Mouse (Mus musculus): Measurements from ENCODE around the gene Kif6.

The Kif6 gene

GRCm38 (mm10) chr17:49661626-49662025 is 46.7 kb downstream of the Kif6 start:
- no peak for DNase-seq (ENCODE audit: low read depth, low spot score)

GRCm38 (mm10) chr17:49666728-49667127 is 51.8 kb downstream of the Kif6 start:
- DNase-seq (ENCODE audit: low read depth, low spot score): no peak

GRCm38 (mm10) chr17:49668296-49668695 is 53.4 kb downstream of the Kif6 start:
- DNase-seq (ENCODE audit: low read depth, low spot score): no peak

- no peak for DNase-seq (ENCODE audit: low read depth, low spot score)
Observed at GRCm38 (mm10) chr17:49671921-49672339, 57.0 kb downstream of the Kif6 start.

GRCm38 (mm10) chr17:49672421-49672820 is 57.5 kb downstream of the Kif6 start:
- DNase-seq (ENCODE audit: low read depth, low spot score): no peak

- DNase-seq (ENCODE audit: low read depth, low spot score): no peak
Observed at GRCm38 (mm10) chr17:49675629-49676028, 60.7 kb downstream of the Kif6 start.

GRCm38 (mm10) chr17:49681410-49681809 is 66.5 kb downstream of the Kif6 start:
- no peak for DNase-seq (ENCODE audit: low read depth, low spot score)

GRCm38 (mm10) chr17:49684146-49684545 is 69.2 kb downstream of the Kif6 start:
- no peak for DNase-seq (ENCODE audit: low read depth, low spot score)

GRCm38 (mm10) chr17:49690607-49691454 is 75.9 kb downstream of the Kif6 start:
- DNase-seq (ENCODE audit: low read depth, low spot score): no peak

GRCm38 (mm10) chr17:49691455-49691805 is 76.5 kb downstream of the Kif6 start:
- no peak for DNase-seq (ENCODE audit: low read depth, low spot score)

- no peak for DNase-seq (ENCODE audit: low read depth, low spot score)
Observed at GRCm38 (mm10) chr17:49693206-49693605, 78.3 kb downstream of the Kif6 start.

GRCm38 (mm10) chr17:49697220-49697619 is 82.3 kb downstream of the Kif6 start:
- DNase-seq (ENCODE audit: low read depth, low spot score): no peak

GRCm38 (mm10) chr17:49703492-49704249 is 88.7 kb downstream of the Kif6 start:
- DNase-seq (ENCODE audit: low read depth, low spot score): no peak

- DNase-seq (ENCODE audit: low read depth, low spot score): no peak
Observed at GRCm38 (mm10) chr17:49709192-49709591, 94.3 kb downstream of the Kif6 start.

GRCm38 (mm10) chr17:49710101-49710630 is 95.2 kb downstream of the Kif6 start:
- DNase-seq (ENCODE audit: low read depth, low spot score): no peak

- no peak for DNase-seq (ENCODE audit: low read depth, low spot score)
Observed at GRCm38 (mm10) chr17:49726206-49726605, 111.3 kb downstream of the Kif6 start.

GRCm38 (mm10) chr17:49726976-49727375 is 112.0 kb downstream of the Kif6 start:
- no peak for DNase-seq (ENCODE audit: low read depth, low spot score)

- DNase-seq (ENCODE audit: low read depth, low spot score): no peak
Observed at GRCm38 (mm10) chr17:49727428-49728045, 112.6 kb downstream of the Kif6 start.

- no peak for DNase-seq (ENCODE audit: low read depth, low spot score)
Observed at GRCm38 (mm10) chr17:49729856-49730255, 114.9 kb downstream of the Kif6 start.

- no peak for DNase-seq (ENCODE audit: low read depth, low spot score)
Observed at GRCm38 (mm10) chr17:49732706-49733105, 117.8 kb downstream of the Kif6 start.

GRCm38 (mm10) chr17:49734079-49734478 is 119.1 kb downstream of the Kif6 start:
- DNase-seq (ENCODE audit: low read depth, low spot score): no peak

GRCm38 (mm10) chr17:49734776-49735175 is 119.8 kb downstream of the Kif6 start:
- no peak for DNase-seq (ENCODE audit: low read depth, low spot score)

Data from retina, adult 2 months (tissue).